Mouse (Mus musculus): ENCODE measurements around the gene Notum.

Notum gene

GRCm38 (mm10) chr11:120673594-120674122 is 12.7 kb upstream of the Notum start:
- no peak for DNase-seq

DNA sequence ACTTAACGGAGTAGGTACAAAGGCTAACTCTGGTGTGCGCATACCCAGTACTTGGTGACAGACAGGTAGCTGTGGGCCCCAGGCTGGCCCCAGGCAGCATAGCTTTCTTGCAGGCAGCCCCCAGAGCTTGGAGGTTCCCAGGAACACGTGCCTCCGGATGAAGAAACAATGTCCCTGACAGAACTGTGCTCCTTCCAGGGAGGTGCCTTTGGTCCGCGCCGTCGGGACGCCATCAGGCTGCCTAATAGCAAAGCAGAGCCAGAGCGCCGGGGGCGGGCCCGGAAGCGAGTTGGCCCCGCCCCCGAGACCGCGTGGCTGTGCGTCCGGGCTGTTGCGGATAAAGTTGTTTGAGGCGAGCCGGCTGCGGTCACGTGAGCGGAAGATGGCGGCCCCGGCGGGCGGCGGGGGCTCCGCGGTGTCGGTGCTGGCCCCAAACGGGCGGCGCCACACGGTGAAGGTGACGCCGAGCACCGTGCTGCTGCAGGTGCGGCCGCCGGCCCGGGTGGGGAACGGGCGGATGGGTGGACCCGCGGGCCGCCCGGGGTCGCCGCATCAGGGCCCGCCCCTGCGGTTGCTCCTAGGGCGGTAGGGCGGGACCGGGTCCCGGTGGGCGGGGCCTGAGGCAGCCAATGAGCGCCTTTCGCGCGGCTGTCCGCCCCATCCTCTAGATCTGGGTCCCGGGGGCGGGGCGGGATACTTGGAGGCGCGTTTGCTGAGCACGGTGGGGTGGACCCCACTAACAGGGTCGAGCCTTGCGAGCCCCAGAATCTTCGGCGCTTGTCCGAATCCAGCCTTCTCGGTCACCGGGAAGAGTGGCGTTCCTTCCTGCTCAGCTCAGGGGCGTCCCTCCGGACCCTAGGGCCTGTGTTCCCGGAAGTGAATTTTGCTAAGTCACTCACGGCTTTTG is 12.0 kb upstream of the Notum start, which contains the start of gene Aspscr1:
Gene Aspscr1, plus strand, starts transcription at position 287 of the 907 bp plus-strand sequence.
- peak; percentile 96 for DNase-seq

DNA sequence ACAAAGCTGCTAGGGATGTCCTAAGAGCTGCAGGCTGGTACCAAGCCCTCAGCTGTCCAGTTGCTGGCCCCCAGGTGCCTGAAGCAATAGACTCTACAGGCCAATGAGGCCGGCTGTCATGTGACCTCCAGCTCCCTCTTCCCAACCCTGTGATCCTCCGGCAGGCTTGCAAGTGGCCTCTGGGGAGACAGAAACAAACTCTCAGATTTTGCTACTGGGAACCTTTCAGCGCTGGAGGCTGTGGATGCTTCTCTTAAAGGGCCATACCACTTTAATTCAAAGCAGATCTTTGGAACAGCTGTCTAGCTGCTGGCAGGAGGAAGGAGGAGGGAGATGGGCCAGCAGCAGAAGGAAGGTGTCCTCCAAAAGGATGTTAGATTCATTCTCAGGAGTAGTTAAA is 5.6 kb upstream of the Notum start:
- no peak for DNase-seq

DNA sequence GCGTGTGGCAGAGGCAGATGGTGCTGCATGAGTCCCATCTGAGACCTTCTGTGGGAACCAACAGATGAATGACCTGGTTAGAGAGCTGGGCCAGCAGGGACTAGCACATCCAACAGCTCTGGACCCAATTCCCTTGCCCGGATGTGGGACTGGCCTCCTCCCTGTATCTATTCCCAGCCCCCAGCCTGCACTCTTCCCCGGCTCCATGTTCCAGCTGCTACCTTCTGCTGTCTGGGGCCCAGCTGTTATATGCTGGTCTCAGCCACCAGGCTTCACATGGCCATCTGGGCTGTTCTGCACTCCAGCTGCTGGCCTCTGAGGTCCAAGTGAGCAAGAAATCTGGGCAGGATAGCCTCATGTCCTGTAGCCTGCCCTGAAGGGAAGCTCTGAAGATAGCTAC is 4.4 kb upstream of the Notum start:
- peak; percentile 61 for DNase-seq

DNA sequence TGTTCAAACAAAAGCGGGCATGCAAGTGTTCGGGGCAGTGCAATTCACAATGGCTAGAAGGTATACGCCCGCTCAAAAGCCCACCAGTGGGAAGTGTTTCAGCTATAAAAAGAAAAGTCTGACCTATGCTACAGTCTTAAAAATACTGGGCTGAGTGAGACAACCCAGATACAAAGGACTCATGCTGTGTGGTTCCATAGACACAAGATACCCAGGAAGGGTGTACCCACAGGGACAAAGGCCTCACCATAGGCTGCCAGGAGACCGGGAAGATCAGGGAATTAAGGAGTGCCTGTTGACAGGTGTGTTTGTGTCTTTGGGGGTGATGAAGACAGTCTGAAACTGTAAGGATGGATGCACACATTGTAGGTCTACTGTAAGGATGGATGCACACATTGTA is 2.7 kb upstream of the Notum start:
- no peak for DNase-seq

DNA sequence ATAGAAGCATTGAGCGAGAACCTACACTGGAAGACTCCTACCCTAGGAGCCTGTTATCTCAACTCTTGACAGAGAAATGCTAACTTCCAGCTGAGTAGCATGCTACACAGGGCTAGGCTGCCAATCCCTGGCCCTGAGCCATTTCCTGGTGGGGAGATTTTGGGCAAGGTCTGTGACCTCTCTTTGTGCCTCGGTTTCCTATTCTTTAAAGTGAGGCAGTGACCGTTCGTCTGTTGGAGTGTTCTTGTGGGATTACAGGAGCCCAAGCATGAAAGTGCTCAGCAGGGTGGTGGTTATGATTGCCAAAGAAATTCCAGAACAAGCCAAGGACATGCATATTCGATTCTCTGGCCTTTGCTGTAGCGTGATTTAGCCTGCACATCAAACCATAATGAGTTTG is 1.8 kb upstream of the Notum start:
- DNase-seq = no peak

GRCm38 (mm10) chr11:120660301-120661075 is 487 bp downstream of the Notum start:
- peak; percentile 46 for DNase-seq

- no peak for DNase-seq
Measured at GRCm38 (mm10) chr11:120659509-120660300, 1.3 kb downstream of the Notum start.

DNA sequence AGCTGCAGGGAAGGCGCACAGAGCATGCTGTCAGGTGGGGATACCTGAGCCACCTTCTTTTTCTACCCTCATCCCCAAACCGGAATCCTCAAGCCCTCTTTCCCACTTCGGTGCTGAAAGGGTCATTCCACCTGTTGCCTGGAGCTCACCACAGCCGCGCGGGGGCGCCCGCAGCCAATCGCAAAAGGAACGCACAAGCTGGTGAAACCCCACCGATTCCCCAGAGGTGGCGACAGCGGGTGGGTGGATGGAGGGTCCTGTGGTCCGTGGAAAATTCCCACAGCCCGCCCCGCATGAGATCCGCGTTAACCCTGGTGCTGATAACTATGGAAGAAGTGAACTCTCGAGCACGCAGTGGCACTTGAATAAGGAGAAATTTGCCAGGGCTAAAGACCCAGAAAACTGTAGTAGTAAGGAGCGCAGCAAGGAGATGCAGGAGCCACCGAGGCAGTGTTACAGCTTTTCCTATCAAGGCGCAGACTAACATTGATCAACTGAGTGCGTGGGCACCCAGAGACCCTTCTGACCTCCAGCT is 2.0 kb downstream of the Notum start:
- peak; percentile 89 for DNase-seq

DNA sequence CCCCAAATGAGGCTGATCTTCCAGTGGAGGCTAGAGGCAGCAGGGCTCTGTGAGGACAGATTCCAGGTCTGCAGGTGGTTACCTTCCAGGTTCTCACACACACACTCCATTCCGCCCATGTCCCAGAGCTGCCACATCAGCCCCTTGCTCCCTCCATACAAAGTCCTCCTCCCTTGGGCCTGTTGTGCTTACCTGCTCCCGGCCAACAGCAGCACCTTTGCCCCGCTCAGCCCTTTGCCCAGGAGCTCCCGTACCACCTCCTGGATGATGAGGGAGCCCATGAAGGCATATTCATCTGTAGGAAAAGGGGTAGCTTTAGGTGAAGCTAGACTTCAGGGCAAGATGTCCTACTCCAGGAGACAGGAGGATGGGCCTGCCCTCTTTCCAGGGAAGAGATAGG is 3.7 kb downstream of the Notum start:
- DNase-seq = no peak

DNA sequence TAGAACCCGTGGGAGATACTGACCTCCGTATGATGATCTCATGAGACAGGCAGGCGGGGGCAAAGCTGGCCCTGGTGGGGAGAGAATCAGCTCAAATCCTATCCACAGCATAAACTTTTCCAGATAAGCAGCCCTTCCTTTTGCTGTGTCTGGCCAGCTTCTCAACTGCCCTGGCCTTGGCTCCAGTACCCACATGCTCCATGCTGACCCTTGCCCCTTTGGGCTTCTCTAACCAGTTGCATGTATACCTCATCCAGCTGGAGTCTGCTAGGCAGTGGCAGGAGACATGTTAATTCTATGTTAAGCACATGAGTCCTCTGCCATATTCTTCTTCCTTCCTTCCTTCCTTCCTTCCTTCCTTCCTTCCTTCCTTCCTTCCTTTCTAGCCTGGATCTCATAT is 6.2 kb downstream of the Notum start:
- DNase-seq = no peak

- DNase-seq = no peak
Measured at GRCm38 (mm10) chr11:120651872-120652271, 9.1 kb downstream of the Notum start.

- DNase-seq = no peak
Measured at GRCm38 (mm10) chr11:120648001-120648476, 12.9 kb downstream of the Notum start, which contains the start of gene Myadml2. TSS of gene Myadml2 (minus strand) at chr11:120648158.

DNA sequence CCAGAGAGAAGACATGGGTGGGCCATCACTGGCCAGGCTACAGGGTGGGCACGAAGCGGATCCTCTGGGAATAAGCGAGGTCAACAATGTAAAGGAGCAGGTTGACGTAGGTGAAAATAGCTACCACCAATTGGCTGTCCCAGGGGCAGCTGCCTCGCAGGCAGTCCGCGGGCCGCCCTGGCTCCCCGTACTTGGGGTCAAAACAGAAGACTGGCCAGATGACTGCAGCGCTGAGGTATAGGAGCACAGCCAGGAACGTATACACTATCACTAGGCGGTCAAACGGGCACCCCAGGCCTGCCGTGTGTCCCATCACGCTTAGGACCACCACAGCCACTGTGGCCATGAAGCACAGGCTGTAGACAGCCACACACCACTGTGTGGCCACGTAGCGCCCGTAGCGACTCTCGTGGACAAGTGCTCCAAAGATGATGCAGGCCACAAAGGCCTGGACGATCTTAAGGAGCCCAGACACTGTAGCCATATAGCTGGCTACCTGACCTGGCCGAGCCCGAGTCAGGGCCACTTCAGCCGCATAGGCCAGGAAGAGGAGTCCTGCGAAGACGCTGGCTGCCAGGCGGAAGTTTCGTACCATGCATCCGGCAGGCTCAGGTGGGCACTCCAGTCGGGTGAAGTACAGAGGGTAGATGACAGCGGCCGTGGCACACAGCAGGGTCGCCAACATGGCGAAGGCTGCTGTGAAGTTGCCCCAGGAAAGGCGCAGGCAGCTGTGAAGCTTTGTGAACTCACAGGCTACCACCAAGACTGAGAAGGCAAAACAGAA is 13.7 kb downstream of the Notum start:
- DNase-seq = no peak

GRCm38 (mm10) chr11:120643601-120643987 is 17.4 kb downstream of the Notum start, which contains the start of gene Pycr1:
TSS of gene Pycr1 (minus strand) at chr11:120643769.
- DNase-seq = peak; percentile 94

GRCm38 (mm10) chr11:120642939-120643600 is 17.9 kb downstream of the Notum start:
- no peak for DNase-seq

DNA sequence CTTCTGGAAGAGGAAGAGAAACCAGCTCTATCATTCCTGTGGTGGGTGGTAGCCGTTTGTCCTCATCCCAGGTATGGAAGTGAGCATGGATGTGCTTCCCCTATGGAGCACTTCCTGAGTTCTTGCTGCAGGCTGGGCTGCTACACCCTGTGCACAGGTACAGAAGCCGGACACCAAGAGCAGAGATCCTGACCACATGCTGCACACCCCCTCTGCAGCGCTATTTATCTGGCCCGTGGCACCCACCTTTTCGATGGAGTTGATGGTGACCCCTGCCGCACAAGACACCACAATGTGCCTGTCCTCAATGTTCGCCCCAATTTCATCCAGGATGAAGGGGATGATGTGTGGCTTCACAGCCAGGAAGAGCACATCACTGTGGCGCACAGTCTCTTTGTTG is 19.1 kb downstream of the Notum start:
- DNase-seq = no peak

GRCm38 (mm10) chr11:120641255-120641654 is 19.7 kb downstream of the Notum start:
- DNase-seq = no peak

GRCm38 (mm10) chr11:120634810-120635209 is 26.2 kb downstream of the Notum start:
- no peak for DNase-seq

GRCm38 (mm10) chr11:120633520-120634343 is 27.2 kb downstream of the Notum start, which contains the start of gene Mafg:
TSS of gene Mafg (minus strand) at chr11:120633600.
- peak; percentile 93 for DNase-seq
